Mouse (Mus musculus) liver, embryonic 16.5 days (tissue): Measurements from ENCODE around the gene Knstrn. TPM values are rescaled to one million over a fixed set of nuclear protein-coding genes. Genes with fewer than 3 reads are reported as not detected.
A peak's percentile ranks its signal among the peaks of the same experiment; 100 is the strongest.

Experiments used
- ATAC-seq: fragments of 200-750 bp; cut with Nextera tagmentation; 2 replicates; pipeline ENCODE4 v1.8.0; 2017; ENCODE audit warnings: low read depth, mild to moderate bottlenecking, moderate number of reproducible peaks, moderate library complexity
- H3K27ac ChIP-seq: fragments of 300-500 bp; sonication (generic); 2 replicates; pipeline ENCODE4 v1.5.1; 2014; ENCODE audit warnings: mild to moderate bottlenecking, low read length
- H3K27me3 ChIP-seq: fragments of 300-500 bp; sonication (generic); 2 replicates; pipeline ENCODE4 v1.6.1; 2014; ENCODE audit warnings: low read depth, low read length, mixed read lengths; ENCODE audit not compliant: control insufficient read depth, insufficient read depth
- H3K36me3 ChIP-seq: fragments of 300-500 bp; sonication (generic); 2 replicates; pipeline ENCODE4 v1.6.1; 2014; ENCODE audit warnings: mild to moderate bottlenecking; ENCODE audit not compliant: control insufficient read depth, insufficient read depth
- H3K4me1 ChIP-seq: fragments of 300-500 bp; sonication (generic); 2 replicates; pipeline ENCODE4 v1.6.1; 2014; ENCODE audit warnings: low read depth, low read length, mixed read lengths; ENCODE audit not compliant: control insufficient read depth
- H3K4me2 ChIP-seq: fragments of 300-500 bp; sonication (generic); 2 replicates; pipeline ENCODE4 v1.6.1; 2014; ENCODE audit warnings: low read depth, low read length, mixed read lengths
- H3K4me3 ChIP-seq: fragments of 300-500 bp; sonication (generic); 2 replicates; pipeline ENCODE4 v1.5.1; 2014; ENCODE audit warnings: low read depth, mild to moderate bottlenecking, low read length
- H3K9ac ChIP-seq: fragments of 300-500 bp; sonication (generic); 2 replicates; pipeline ENCODE4 v1.6.1; 2014; ENCODE audit warnings: low read depth, low read length
- H3K9me3 ChIP-seq: fragments of 300-500 bp; sonication (generic); replicated peaks from 2 replicates; pipeline ENCODE4 v1.6.1; 2016; ENCODE audit warnings: low read length; ENCODE audit not compliant: control insufficient read depth
- WGBS: fragments of 180-500 bp; shearing (Covaris S2); extraction: QIAGEN DNeasy Blood & Tissue Kit; methylation state at CpG from one replicate; pipeline ENCODE4 v1.1.7; 2014; ENCODE audit not compliant: insufficient replicate concordance; 5-methylcytosine and 5-hydroxymethylcytosine counted together
- polyA plus RNA-seq: library from polyadenylated mRNA; unstranded; fragments of >200 nt; fragmentation: Nextera tagmentation; extraction: Ambion mirVana; gene quantifications from 2 replicates; pipeline ENCODE4 v1.2.1, GENCODE M21; 2015

Gene Knstrn
- polyA plus RNA-seq, 1 experiment from 2014 or later, result 63.5 TPM

DNA sequence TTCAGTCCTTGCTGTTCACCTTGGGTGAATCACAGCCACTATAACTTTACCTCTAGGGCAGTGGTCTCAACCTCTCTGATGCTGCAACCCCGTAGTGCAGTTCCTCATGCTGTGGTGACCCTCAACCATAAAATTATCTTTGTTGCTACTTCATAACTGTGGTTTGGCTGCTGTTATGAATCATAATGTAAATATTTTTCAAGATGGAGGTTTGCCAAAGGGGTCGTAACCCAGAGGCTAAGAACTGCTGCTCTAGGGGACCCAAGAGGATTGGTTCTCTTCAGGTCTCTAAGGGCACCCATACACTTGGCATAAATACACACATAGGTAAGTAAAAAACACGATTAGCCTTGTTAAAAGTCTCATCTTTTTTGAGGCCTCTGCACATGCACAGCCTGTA lies 56.8 kb downstream of the Knstrn start:
- WGBS, result 64% methylated on average over 3 of the region's 3 CpGs
- no peak overlapping the region for H3K4me2 ChIP-seq
- no peaks in the 10 kb centered on the region for H3K4me1 ChIP-seq
- no peak overlapping the region for H3K27ac ChIP-seq
- no peaks in the 10 kb centered on the region for H3K36me3 ChIP-seq
- no peaks in the 10 kb centered on the region for H3K27me3 ChIP-seq
- no peak overlapping the region for H3K9ac ChIP-seq
- no peak overlapping the region for H3K4me3 ChIP-seq
- no peaks in the 10 kb centered on the region for H3K9me3 ChIP-seq
- no peak for ATAC-seq

DNA sequence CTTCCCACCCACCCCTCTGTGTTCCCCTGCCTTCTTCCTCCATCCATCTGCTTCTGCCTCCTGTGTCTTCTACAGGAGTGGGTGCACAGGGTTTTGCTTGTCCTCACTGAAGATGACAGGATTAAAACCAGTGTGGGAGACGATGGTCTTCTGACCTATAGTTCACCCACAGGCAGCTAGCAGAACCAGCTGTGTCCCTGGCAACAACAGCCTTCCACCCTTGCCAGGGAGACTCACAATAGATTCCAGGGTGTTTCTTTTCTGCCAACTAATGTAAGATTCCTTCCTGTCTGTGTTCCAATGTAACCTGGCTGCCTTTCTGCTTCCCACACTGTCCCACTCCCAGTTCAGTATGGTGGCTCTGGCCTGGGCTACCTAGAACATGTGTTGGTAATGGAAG lies 57.2 kb downstream of the Knstrn start:
- ATAC-seq, result no peak

DNA sequence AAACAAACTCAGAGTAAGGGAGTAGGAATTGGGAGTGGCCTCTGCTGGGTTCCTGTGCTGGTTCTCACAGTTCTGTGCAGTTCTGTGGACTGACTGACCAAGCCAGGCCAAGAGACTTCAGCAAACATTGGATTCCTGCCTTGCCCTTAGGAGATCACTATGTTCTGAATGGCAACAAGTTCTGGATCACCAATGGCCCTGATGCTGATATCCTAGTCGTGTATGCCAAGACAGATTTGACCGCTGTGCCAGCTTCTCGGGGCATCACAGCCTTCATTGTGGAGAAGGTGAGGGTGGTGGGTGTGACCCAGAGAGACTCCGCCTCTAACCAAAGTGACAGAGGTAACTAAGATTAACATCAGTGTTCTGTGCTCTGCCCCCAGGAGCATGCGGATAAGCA lies 59.2 kb downstream of the Knstrn start:
- H3K9ac ChIP-seq, result no peak overlapping the region
- no peaks in the 10 kb centered on the region for H3K4me1 ChIP-seq
- 80% methylated on average over 5 of the region's 5 CpGs for WGBS
- H3K27ac ChIP-seq, result no peak overlapping the region
- H3K36me3 ChIP-seq, result peaks cover 7% of the 10 kb centered on the region; the same call in 1 of the 2 replicates
- H3K4me3 ChIP-seq, result no peak overlapping the region
- H3K9me3 ChIP-seq, result no peaks in the 10 kb centered on the region
- no peak for ATAC-seq
- H3K4me2 ChIP-seq, result no peak overlapping the region
- no peaks in the 10 kb centered on the region for H3K27me3 ChIP-seq

More for the DNA sequence above, 57.2 kb downstream of the Knstrn start:
- H3K27me3 ChIP-seq, result no peaks in the 10 kb centered on the region
- WGBS, result 40% methylated on average over 1 of the region's 1 CpGs
- no peak overlapping the region for H3K4me3 ChIP-seq
- H3K9ac ChIP-seq, result no peak overlapping the region
- no peaks in the 10 kb centered on the region for H3K9me3 ChIP-seq
- H3K4me1 ChIP-seq, result no peaks in the 10 kb centered on the region
- H3K27ac ChIP-seq, result no peak overlapping the region
- no peak overlapping the region for H3K4me2 ChIP-seq
- no peaks in the 10 kb centered on the region for H3K36me3 ChIP-seq

DNA sequence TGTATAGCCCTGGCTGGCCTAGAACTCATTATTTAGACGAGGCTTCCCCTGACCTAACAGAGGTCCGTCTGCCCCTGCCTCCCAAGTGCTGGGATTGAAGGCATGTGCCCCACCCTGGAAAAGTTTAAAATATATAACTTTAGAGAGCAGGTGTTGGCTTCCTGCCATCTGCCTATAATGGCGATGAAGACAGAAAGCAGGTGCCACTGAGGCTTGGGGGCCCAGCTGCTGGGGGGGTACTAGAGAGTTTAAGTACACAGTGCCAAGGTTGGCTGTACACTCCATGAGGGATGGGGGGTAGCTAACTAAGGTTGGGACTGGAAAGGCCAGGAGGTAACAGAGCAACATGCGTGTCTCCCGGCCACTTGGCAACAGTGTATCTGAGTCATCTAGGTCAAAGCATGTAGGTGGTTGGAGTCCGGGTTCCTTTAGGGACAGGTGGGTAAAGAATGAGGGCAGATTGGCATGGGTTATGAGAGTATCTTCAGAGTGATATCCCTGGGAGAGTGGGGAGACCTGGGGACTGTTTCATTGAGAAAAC lies 60.2 kb downstream of the Knstrn start:
- H3K4me3 ChIP-seq, result no peak overlapping the region
- ATAC-seq, result no peak
- H3K4me1 ChIP-seq, result no peaks in the 10 kb centered on the region
- H3K36me3 ChIP-seq, result peaks cover 7% of the 10 kb centered on the region; the same call in 1 of the 2 replicates
- no peaks in the 10 kb centered on the region for H3K9me3 ChIP-seq
- no peak overlapping the region for H3K4me2 ChIP-seq
- WGBS, result 76% methylated on average over 6 of the region's 6 CpGs
- no peaks in the 10 kb centered on the region for H3K27me3 ChIP-seq
- no peak overlapping the region for H3K27ac ChIP-seq
- no peak overlapping the region for H3K9ac ChIP-seq

DNA sequence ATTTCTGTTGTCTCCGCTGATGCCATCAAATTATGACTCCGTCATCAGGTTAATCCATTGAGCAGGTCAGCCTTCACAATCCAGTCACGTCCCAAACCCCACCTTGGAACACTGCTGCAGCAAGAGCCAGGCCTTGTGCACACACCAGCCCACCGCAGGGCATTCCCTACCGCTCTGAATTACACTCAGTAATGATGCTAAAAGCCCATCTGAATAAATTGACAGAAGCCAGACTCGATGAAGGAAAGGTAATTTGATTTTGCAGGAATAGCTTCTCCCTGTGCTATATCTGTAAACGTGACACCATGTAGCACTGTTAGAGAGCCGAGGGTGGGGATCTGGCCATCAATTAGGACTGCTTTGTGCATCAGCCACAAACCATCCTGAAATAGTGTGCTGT lies 61.5 kb downstream of the Knstrn start:
- ATAC-seq, result no peak
- no peak overlapping the region for H3K4me2 ChIP-seq
- WGBS, result 72% methylated on average over 8 of the region's 8 CpGs
- H3K4me3 ChIP-seq, result no peak overlapping the region
- peaks cover 7% of the 10 kb centered on the region; the same call in 1 of the 2 replicates for H3K36me3 ChIP-seq
- no peaks in the 10 kb centered on the region for H3K4me1 ChIP-seq
- no peaks in the 10 kb centered on the region for H3K9me3 ChIP-seq
- H3K27me3 ChIP-seq, result no peaks in the 10 kb centered on the region
- H3K27ac ChIP-seq, result no peak overlapping the region
- no peak overlapping the region for H3K9ac ChIP-seq

DNA sequence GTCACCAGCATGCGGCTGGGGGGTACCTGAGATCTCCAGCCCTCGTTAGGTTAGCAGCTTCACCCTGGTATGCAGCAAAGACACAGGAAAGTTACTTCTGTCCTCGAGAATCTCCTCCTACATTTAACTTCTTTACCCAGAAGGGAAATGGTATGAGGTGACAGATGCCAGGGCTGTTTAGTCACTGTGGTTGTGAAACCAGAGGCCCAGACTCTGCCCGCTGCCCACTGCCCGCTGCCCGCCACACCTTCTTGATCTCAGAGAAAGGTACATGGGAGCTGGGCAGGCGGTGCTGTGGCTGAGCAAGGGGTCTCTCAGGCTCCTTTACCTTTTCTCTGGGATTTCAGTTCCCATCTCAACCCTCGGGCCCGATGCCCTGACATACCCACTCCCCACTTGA lies 62.6 kb downstream of the Knstrn start:
- Histone ChIP-seq H3K4me3 (no peak overlapping the region), H3K9ac (no peak overlapping the region), H3K27ac (no peak overlapping the region), H3K9me3 (no peaks in the 10 kb centered on the region), H3K4me2 (no peak overlapping the region), H3K4me1 (no peaks in the 10 kb centered on the region), H3K36me3 (peaks cover 7% of the 10 kb centered on the region; the same call in 1 of the 2 replicates), H3K27me3 (no peaks in the 10 kb centered on the region)
- WGBS, result 82% methylated on average over 9 of the region's 9 CpGs
- no peak for ATAC-seq

DNA sequence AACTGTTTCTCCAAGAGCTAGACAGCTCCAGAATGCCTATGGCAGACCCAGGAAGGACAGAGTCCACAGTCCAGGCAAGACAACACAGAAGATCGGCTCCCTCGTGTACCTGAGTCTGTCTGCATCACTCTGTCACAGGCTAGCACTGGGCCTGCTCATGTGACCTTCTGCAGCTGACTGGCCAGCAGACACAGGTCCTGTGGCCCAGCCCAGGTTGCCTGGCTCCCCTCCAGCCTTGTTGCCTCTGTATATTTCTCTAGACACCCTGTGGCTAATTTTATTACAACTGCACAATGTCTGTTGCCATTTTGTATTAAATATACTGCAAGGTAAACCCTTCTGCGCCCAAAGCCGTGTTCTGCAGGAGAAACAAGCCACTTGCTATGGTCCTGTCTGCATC lies 67.2 kb downstream of the Knstrn start:
- Histone ChIP-seq H3K4me2 (no peak overlapping the region), H3K9me3 (no peaks in the 10 kb centered on the region), H3K9ac (no peak overlapping the region), H3K27ac (no peak overlapping the region), H3K4me1 (peaks cover 5% of the 10 kb centered on the region), H3K4me3 (no peak overlapping the region), H3K27me3 (no peaks in the 10 kb centered on the region; the same call in 1 of the 2 replicates), H3K36me3 (peaks cover 7% of the 10 kb centered on the region; the same call in 1 of the 2 replicates)
- 68% methylated on average over 4 of the region's 4 CpGs for WGBS
- ATAC-seq, result no peak

DNA sequence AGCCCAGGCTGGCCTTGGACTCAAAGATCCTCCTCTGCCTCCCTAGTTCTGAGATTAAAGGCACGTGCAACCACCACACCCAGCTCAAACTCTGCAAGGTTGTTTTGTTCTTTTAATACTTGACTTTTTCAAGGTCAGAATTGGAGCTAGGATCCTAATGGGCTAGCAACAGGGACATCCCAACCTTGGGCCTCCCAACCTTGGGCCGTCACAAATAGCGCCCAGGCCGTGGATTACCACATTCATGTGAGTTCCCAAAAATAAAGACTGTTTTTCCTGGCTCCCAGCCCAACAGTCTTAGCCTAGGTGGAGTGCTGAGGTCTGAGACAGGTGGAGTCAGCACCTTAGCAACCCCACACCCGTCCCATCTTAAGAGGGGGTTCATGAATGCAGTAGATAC lies 68.2 kb downstream of the Knstrn start:
- no peaks in the 10 kb centered on the region; the same call in 1 of the 2 replicates for H3K27me3 ChIP-seq
- no peak overlapping the region for H3K4me3 ChIP-seq
- H3K36me3 ChIP-seq, result peaks cover 7% of the 10 kb centered on the region; the same call in 1 of the 2 replicates
- ATAC-seq, result no peak
- 69% methylated on average over 5 of the region's 5 CpGs for WGBS
- no peak overlapping the region for H3K9ac ChIP-seq
- H3K4me2 ChIP-seq, result no peak overlapping the region
- no peaks in the 10 kb centered on the region for H3K9me3 ChIP-seq
- peaks cover 8% of the 10 kb centered on the region for H3K4me1 ChIP-seq
- no peak overlapping the region for H3K27ac ChIP-seq

DNA sequence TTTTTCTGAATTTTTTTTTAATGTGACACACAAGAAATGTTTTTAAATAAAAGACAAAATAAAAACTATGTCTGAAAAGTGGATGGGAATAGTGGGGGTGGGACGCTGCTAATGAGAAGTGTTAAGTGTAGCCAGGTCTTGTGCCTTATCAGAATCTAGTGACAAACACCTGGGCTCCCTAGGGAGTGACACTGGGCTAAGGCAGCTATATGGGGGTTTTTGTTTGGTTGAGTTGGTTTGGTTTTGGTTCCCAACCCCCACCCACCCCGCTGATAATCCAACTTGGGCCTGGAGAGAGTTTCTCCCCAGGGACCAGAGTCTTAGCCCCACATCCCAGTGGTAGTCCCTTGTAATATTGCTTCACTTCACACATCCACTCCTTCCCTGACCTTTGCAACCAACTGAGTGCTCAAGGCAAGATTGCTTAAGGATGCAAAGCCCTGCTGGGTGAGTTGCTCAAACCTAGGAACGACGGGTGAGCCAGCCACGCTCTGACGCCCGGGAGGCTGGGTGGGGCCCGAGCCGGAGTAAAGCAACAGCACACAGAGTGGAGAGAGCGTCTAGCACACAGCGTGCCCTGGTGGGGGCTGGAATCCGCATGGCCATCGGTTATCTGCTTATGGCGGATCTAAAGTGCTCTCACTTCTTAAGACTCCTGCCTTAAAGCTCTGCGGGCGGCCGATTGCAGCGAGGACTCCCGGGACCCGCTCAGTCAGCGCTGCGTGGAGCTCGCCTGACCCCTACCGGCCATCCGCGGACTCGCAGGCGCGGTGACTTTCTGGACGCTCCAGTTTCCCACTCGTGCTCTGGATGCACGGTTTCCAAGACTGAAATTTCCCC lies 69.3 kb downstream of the Knstrn start:
- Histone ChIP-seq H3K9ac (peak overlapping the region; percentile 65), H3K27ac (no peak overlapping the region), H3K4me2 (peak overlapping the region; percentile 93), H3K9me3 (no peaks in the 10 kb centered on the region), H3K27me3 (no peaks in the 10 kb centered on the region; the same call in 1 of the 2 replicates), H3K36me3 (no peaks in the 10 kb centered on the region; the same call in 1 of the 2 replicates), H3K4me3 (peak overlapping the region; percentile 58), H3K4me1 (peaks cover 19% of the 10 kb centered on the region)
- WGBS, result 3% methylated on average over 32 of the region's 32 CpGs
- ATAC-seq, result peak; percentile 36
